Mouse (Mus musculus) layer of hippocampus, postnatal 14 days (tissue): ENCODE results near the gene Treml2. TPM values are rescaled to one million over a fixed set of nuclear protein-coding genes. Genes with fewer than 3 reads are reported as not detected.
"Not testable (repeated sequence)": the region's sequence is repeated elsewhere in the genome, so short reads cannot be mapped to it uniquely, and the experiment has no call there.

Experiments
- DNase-seq, 2 experiments: peaks; one replicate each; pipeline ENCODE4 v3.0.0; 2021 to 2022; ENCODE audit warnings: low spot score in 2 of 2, mixed read lengths in 1 of 2
- total RNA-seq, 2 experiments: library from RNA; stranded (reverse); gene quantifications; 2 replicates each; pipeline ENCODE4 v1.2.3; 2021

Gene Treml2
- total RNA-seq, 2 experiments from 2014 or later: 0.19 to 0.48 TPM

- DNase-seq: no peak
Measured at GRCm38 (mm10) chr17:48346834-48347233, 47.5 kb downstream of the Treml2 start.

- no peak for DNase-seq
Measured at GRCm38 (mm10) chr17:48347287-48347686, 48.0 kb downstream of the Treml2 start.

GRCm38 (mm10) chr17:48350681-48351193, 51.4 kb downstream of the Treml2 start:
- DNase-seq: no peak

- not testable (repeated sequence) for DNase-seq
Measured at GRCm38 (mm10) chr17:48352976-48353375, 53.7 kb downstream of the Treml2 start.

GRCm38 (mm10) chr17:48355822-48356221, 56.5 kb downstream of the Treml2 start:
- no peak for DNase-seq

GRCm38 (mm10) chr17:48357892-48358291, 58.6 kb downstream of the Treml2 start:
- DNase-seq: no peak

GRCm38 (mm10) chr17:48359616-48360015, 60.3 kb downstream of the Treml2 start, which contains the start of gene Treml1:
Gene Treml1 (plus strand): TSS chr17:48359916.
- no peak for DNase-seq

- DNase-seq: no peak
Measured at GRCm38 (mm10) chr17:48360462-48360861, 61.2 kb downstream of the Treml2 start.

Other genes starting within 250 kb of the Treml2 start
- not detected for gene 1700067P10Rik, start 210.2 kb upstream of the Treml2 start, total RNA-seq
- not detected for gene 9830107B12Rik, start 153.2 kb upstream of the Treml2 start, total RNA-seq
- gene A530064D06Rik, start 132.2 kb upstream of the Treml2 start, total RNA-seq: not detected
- not detected for gene Trem1, start 66.7 kb upstream of the Treml2 start, total RNA-seq
- gene Trem3, start 51.7 kb upstream of the Treml2 start, total RNA-seq: not detected
- not detected for gene Treml4, start 35.2 kb upstream of the Treml2 start, total RNA-seq
- not detected for gene B430306N03Rik, start 16.6 kb downstream of the Treml2 start, total RNA-seq
- 1 to 10 TPM; 7.6 to 8.1 TPM for gene Trem2, start 46.9 kb downstream of the Treml2 start, total RNA-seq
- under 1 TPM in 1 of 2 experiments, not detected in 1; 0.44 TPM for gene Treml1, start 60.4 kb downstream of the Treml2 start, total RNA-seq
- 10 to 100 TPM; 30.3 to 42.0 TPM for gene Nfya, start 110.4 kb downstream of the Treml2 start, total RNA-seq
- 10 to 100 TPM; 10.7 to 11.2 TPM for gene Oard1, start 110.5 kb downstream of the Treml2 start, total RNA-seq
- gene Apobec2, start 133.4 kb downstream of the Treml2 start, total RNA-seq: under 1 TPM; 0.30 to 0.45 TPM
- gene Tspo2, start 152.0 kb downstream of the Treml2 start, total RNA-seq: under 1 TPM in 1 of 2 experiments, not detected in 1; 0.79 TPM
- 1 to 10 TPM in 1 of 2 experiments, under 1 TPM in 1; 0.36 to 1.0 TPM for gene Unc5cl, start 155.4 kb downstream of the Treml2 start, total RNA-seq